Mouse (Mus musculus) lung, embryonic 16.5 days (tissue): Measurements from ENCODE around the gene Card9. TPM values are rescaled to one million over a fixed set of nuclear protein-coding genes. Genes with fewer than 3 reads are reported as not detected.
A peak's percentile ranks its signal among the peaks of the same experiment; 100 is the strongest.

ENCODE experiments used
- ATAC-seq: fragments of 200-750 bp; cut with Nextera tagmentation; 2 replicates; pipeline ENCODE4 v1.8.0; 2017; ENCODE audit warnings: low read depth, mild to moderate bottlenecking, moderate library complexity
- H3K27ac ChIP-seq: fragments of 300-500 bp; sonication (generic); 2 replicates; pipeline ENCODE4 v1.5.1; 2014; ENCODE audit warnings: mild to moderate bottlenecking, control low read depth, low read length
- H3K27me3 ChIP-seq: fragments of 300-500 bp; sonication (generic); 2 replicates; pipeline ENCODE4 v1.6.1; 2014; ENCODE audit warnings: low read depth, low read length, mixed read lengths; ENCODE audit not compliant: control insufficient read depth, insufficient read depth
- H3K36me3 ChIP-seq: fragments of 300-500 bp; sonication (generic); 2 replicates; pipeline ENCODE4 v1.6.1; 2014; ENCODE audit warnings: low read length; ENCODE audit not compliant: control insufficient read depth, insufficient read depth
- H3K4me1 ChIP-seq: fragments of 300-500 bp; sonication (generic); replicated peaks from 2 replicates; pipeline ENCODE4 v1.6.1; 2014; ENCODE audit warnings: low read length, mixed read lengths; ENCODE audit not compliant: control insufficient read depth, insufficient read depth
- H3K4me2 ChIP-seq: fragments of 300-500 bp; sonication (generic); 2 replicates; pipeline ENCODE4 v1.6.1; 2014; ENCODE audit warnings: low read depth, low read length, control low read depth
- H3K4me3 ChIP-seq: fragments of 300-500 bp; sonication (generic); 2 replicates; pipeline ENCODE4 v1.5.1; 2014; ENCODE audit warnings: mild to moderate bottlenecking, low read length, control low read depth
- H3K9ac ChIP-seq: fragments of 300-500 bp; sonication (generic); 2 replicates; pipeline ENCODE4 v1.6.1; 2014; ENCODE audit warnings: low read length, control low read depth
- H3K9me3 ChIP-seq: fragments of 300-500 bp; sonication (generic); 2 replicates; pipeline ENCODE4 v1.6.1; 2016; ENCODE audit warnings: low read length; ENCODE audit not compliant: control insufficient read depth
- WGBS: fragments of 180-500 bp; shearing (Covaris S2); extraction: QIAGEN DNeasy Blood & Tissue Kit; methylation state at CpG from one replicate; pipeline ENCODE4 v1.1.7; 2014; 5-methylcytosine and 5-hydroxymethylcytosine counted together
- polyA plus RNA-seq: library from polyadenylated mRNA; unstranded; fragments of >200 nt; fragmentation: Nextera tagmentation; extraction: Ambion mirVana; gene quantifications from 2 replicates; pipeline ENCODE4 v1.2.1, GENCODE M21; 2015

Card9 gene
- polyA plus RNA-seq, 1 experiment from 2014 or later = 4.2 TPM

DNA sequence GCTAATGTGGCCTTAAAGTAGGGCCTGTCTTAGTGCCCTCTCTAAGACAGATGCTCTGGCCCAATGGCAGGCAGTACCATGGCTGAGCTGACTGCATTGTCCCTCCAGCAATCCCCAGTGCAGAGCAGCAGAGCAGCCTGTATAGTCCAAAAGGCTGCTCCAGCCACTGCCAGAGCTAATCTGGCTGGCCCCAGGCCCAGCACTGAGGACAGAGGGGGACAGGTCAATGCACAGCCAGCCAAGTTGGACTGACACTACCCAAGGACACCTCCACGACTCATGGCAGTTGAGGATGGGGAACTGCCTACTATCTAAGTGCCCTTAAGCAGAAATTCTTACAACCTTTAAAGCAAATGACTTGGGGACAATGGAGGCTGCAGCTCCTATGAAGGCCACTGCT is 7.9 kb upstream of the Card9 start:
- Histone ChIP-seq H3K36me3 (peaks cover 40% of the 10 kb centered on the region), H3K4me2 (no peak overlapping the region), H3K4me1 (peaks cover 10% of the 10 kb centered on the region), H3K9me3 (no peaks in the 10 kb centered on the region), H3K4me3 (no peak overlapping the region), H3K27me3 (no peaks in the 10 kb centered on the region), H3K27ac (no peak overlapping the region), H3K9ac (no peak overlapping the region)
- ATAC-seq = no peak
- 73% methylated on average over 1 of the region's 1 CpGs for WGBS

DNA sequence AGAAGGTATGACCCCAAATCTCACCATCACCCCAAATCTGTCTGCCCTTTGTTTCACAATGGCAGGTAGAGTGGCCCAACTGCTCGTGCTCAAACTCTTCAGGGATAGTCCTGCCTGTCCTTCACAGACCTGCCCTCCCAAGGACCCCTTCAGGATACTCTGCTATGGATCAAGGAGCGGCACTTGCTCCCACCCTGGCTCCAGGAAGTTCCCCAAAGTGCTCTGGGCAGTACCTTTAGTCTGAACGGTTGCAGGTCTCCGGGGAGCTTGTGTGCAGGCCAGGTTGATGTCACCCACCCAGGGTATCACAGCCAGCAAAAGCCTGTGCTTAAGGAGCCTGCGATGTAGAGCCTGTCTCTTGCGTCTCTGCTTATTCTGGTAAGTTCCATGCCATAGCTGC is 7.2 kb upstream of the Card9 start:
- ATAC-seq = no peak
- no peak overlapping the region for H3K27ac ChIP-seq
- H3K4me2 ChIP-seq = no peak overlapping the region
- H3K4me1 ChIP-seq = peaks cover 10% of the 10 kb centered on the region
- no peak overlapping the region for H3K9ac ChIP-seq
- peaks cover 40% of the 10 kb centered on the region for H3K36me3 ChIP-seq
- no peak overlapping the region for H3K4me3 ChIP-seq
- H3K27me3 ChIP-seq = no peaks in the 10 kb centered on the region
- WGBS = 93% methylated on average over 6 of the region's 6 CpGs
- H3K9me3 ChIP-seq = no peaks in the 10 kb centered on the region

DNA sequence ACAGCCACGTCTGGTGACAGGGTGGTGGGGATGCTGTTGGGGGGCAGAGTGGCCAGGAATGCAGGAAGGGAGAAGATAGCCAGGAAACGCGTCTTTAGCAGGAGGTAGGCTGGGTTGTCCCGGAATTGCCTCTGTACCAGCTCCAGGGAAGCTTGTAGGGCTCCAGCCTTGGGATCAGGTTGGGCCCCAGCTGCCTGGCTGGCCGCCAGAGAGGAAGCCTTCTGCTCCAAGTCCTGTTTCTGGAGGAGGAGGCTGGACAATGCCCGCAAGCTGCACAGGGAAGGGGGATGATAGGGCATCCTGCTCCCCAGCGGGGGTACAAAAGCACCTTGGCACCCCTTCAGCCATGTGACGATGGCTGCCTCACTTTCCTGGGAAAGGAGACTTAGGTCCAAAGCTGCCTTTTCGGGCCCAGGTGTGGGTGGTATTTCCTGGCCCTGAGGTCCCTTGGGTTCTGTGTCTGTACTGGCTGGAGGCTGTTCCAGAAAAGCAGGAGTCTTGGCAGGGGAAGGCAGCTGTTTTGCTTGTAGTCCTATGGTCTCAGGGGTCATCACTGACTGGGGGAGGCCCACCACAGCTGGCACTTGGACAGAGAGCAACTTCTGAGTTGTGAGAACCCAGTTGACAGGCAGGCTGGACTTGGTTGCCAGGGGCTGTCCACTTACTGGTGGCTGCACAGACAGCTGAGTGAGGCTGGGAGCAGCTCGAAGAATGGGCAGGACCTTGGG is 4.2 kb upstream of the Card9 start:
- 52% methylated on average over 10 of the region's 10 CpGs for WGBS
- Histone ChIP-seq H3K4me1 (peaks cover 10% of the 10 kb centered on the region), H3K9me3 (no peaks in the 10 kb centered on the region), H3K27me3 (no peaks in the 10 kb centered on the region), H3K36me3 (peaks cover 20% of the 10 kb centered on the region), H3K9ac (no peak overlapping the region), H3K4me2 (no peak overlapping the region), H3K4me3 (no peak overlapping the region), H3K27ac (peak overlapping the region; percentile 47)
- peak; percentile 51; the same call in 1 of the 2 replicates for ATAC-seq

DNA sequence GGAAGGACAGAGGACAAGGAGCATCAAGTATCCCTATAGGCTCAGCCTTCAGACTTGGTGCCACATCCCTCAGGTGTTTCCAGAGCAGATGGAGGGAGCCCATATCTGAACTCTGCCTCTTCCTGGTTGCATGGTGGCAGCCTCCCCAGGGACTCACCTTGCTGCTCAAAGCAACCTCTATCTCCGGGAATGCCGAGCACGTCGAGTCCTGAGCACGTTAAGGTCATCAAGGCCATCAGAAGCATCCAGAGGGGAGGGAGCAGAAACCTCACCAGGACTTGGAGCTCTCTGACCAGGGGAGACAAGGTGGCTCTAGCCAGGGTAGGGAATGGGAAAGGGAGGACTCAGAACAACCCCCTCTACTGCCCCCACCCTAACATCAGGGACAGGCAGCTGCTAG is 2.8 kb upstream of the Card9 start:
- peaks cover 10% of the 10 kb centered on the region for H3K4me1 ChIP-seq
- H3K4me3 ChIP-seq = no peak overlapping the region
- peaks cover 15% of the 10 kb centered on the region for H3K36me3 ChIP-seq
- no peak overlapping the region for H3K27ac ChIP-seq
- no peak overlapping the region for H3K4me2 ChIP-seq
- no peaks in the 10 kb centered on the region for H3K9me3 ChIP-seq
- no peak for ATAC-seq
- 34% methylated on average over 5 of the region's 5 CpGs for WGBS
- H3K27me3 ChIP-seq = no peaks in the 10 kb centered on the region
- H3K9ac ChIP-seq = no peak overlapping the region

DNA sequence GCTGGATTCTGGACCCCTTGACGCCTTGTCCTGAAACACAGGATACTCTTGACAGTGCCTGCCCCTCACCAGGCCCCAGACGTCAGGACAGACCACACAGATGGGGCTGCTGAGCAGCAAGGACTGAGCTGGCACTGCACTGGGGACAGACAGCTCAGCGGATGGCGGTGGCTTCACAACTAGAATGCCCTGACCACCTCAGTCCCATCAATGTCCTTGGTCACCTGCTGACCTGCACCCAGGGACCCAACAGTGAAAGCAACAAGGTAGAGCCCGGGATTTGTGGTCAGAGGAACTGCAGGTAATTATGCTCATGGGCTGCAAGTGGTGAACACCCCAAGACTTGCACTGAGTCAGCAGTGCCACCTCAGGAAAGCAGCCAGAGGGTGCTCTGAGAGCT is 2.3 kb upstream of the Card9 start:
- Histone ChIP-seq H3K4me3 (no peak overlapping the region), H3K4me1 (peaks cover 10% of the 10 kb centered on the region), H3K27me3 (no peaks in the 10 kb centered on the region), H3K36me3 (peaks cover 13% of the 10 kb centered on the region), H3K27ac (no peak overlapping the region), H3K9ac (no peak overlapping the region), H3K9me3 (no peaks in the 10 kb centered on the region), H3K4me2 (no peak overlapping the region)
- ATAC-seq = no peak
- WGBS = 76% methylated on average over 5 of the region's 5 CpGs

DNA sequence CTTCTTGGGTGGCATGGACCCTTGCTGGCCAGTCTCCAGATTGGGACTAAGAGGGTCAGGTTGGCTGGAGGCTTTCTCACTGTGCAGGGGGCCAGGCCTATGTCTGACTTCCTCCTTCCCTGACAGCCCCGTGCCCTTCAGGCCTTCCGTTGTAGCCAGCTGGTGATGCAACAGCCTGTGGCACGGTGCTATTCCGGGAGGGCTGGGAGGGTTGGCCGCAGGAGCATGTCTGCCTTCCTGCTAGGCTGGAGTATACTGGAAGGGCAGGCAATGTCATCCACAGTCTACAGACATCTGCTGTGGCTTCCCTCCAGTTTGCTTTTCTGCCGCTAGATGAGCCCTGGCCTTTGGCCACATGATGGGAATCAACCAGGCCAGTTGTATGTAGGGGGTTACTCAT is 735 bp downstream of the Card9 start:
- ATAC-seq = peak; percentile 39; the same call in 1 of the 2 replicates
- Histone ChIP-seq H3K4me1 (peaks cover 5% of the 10 kb centered on the region), H3K27me3 (no peaks in the 10 kb centered on the region), H3K4me3 (no peak overlapping the region), H3K4me2 (no peak overlapping the region), H3K9ac (no peak overlapping the region), H3K36me3 (no peaks in the 10 kb centered on the region; the same call in 1 of the 2 replicates), H3K27ac (no peak overlapping the region), H3K9me3 (no peaks in the 10 kb centered on the region)
- WGBS = 61% methylated on average over 6 of the region's 6 CpGs

DNA sequence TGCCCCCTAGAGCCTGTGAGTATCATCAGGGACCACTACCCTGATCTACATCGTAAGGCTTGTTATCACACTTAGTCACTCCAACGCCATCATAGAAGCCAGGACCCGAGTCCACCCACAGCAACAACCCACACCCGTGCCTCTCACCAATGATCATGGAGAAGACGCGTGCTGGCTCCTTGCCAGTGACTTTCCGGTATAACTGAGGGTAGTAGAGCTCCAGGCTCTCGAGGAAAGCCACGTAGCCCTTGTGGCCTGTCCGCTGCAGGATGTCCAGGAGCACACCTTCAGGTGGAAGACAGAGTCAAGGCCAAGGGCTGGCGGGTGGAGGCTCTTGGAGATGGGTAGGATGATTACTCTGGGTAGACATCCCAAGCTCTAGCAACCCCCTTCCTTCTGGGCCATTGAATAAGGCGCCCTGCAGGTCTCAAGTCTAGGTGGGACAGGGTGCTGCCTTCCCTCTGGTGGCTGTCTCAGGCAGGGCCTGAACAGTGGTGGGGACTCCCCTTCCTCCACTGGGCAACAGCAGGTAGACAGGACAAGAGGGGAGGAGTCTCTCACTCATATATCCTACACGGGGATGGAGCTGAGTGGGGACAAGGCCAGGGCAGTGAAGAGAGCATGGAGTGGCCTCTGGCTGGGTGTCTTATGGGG is 1.9 kb downstream of the Card9 start:
- H3K4me2 ChIP-seq = no peak overlapping the region
- no peaks in the 10 kb centered on the region for H3K9me3 ChIP-seq
- H3K27ac ChIP-seq = no peak overlapping the region
- H3K4me1 ChIP-seq = no peaks in the 10 kb centered on the region; the same call in 1 of the 2 replicates
- no peak overlapping the region for H3K9ac ChIP-seq
- H3K27me3 ChIP-seq = no peaks in the 10 kb centered on the region
- H3K4me3 ChIP-seq = no peak overlapping the region
- no peaks in the 10 kb centered on the region for H3K36me3 ChIP-seq
- 75% methylated on average over 13 of the region's 13 CpGs for WGBS
- no peak for ATAC-seq

DNA sequence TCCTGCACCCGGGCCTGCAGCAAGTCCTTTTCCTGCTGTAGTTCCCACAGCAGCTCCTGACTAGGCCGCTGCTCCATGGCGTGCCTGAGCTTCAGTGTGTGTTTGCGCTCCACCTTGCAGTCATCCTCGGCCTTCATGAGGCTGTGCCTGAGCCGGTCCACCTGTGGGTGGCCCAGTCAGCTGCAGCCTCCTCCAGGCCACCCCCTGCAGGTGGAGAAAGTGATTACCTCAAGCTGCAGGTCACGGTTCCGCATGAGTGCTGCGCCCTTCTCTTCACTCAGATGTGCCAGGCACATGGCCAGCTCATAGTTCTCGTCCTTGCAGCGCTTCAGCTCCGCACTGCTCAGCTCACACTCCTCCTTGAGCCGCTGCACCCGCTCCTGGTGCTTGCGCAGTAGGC is 3.2 kb downstream of the Card9 start:
- Histone ChIP-seq H3K27ac (no peak overlapping the region), H3K4me3 (no peak overlapping the region), H3K9me3 (no peaks in the 10 kb centered on the region), H3K4me1 (peaks cover 5% of the 10 kb centered on the region), H3K27me3 (no peaks in the 10 kb centered on the region), H3K4me2 (no peak overlapping the region), H3K9ac (no peak overlapping the region), H3K36me3 (no peaks in the 10 kb centered on the region)
- no peak for ATAC-seq
- WGBS = 42% methylated on average over 15 of the region's 15 CpGs

DNA sequence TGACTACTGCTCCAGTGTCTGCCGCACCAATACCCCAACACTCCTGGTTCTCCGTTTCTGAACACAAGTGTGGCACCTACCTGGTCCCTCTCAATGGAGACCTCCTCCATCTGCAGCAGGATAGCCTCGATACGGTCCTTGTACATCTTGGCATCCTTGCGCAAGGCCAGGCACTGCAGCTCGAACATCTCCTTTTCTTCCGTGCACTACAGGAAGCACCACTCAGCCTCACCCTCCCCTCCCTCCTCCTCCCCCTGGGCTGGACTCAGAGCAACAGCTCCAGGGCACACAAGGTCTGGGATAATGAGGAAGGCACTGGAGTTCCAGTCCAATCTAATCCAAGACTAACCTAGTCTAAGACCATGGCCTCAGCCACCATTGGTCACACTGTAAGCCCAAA is 4.0 kb downstream of the Card9 start:
- Histone ChIP-seq H3K27me3 (no peaks in the 10 kb centered on the region), H3K4me3 (no peak overlapping the region; the same call in 1 of the 2 replicates), H3K9me3 (no peaks in the 10 kb centered on the region), H3K4me1 (peaks cover 6% of the 10 kb centered on the region), H3K4me2 (peak overlapping the region; percentile 19; the same call in 1 of the 2 replicates), H3K9ac (no peak overlapping the region), H3K27ac (no peak overlapping the region), H3K36me3 (no peaks in the 10 kb centered on the region)
- WGBS = 55% methylated on average over 7 of the region's 7 CpGs
- ATAC-seq = peak; percentile 19
